Mouse (Mus musculus): ENCODE data around the gene Cog2. TPM values are rescaled to one million over a fixed set of nuclear protein-coding genes. Genes with fewer than 3 reads are reported as not detected.

Gene Cog2
- polyA plus RNA-seq, 1 experiment from 2014 or later, result 24.6 TPM

- WGBS (ENCODE audit: insufficient replicate concordance), result 63% methylated on average over 1 of the region's 1 CpGs
- Histone ChIP-seq H3K9me3 (replicated peaks; ENCODE audit: control insufficient read depth, low read length) (no peaks in the 10 kb centered on the region), H3K27me3 (ENCODE audit: control insufficient read depth, insufficient read depth, low read length) (no peaks in the 10 kb centered on the region), H3K9ac (ENCODE audit: low read depth, low read length) (no peak overlapping the region), H3K4me3 (ENCODE audit: low read depth, low read length) (no peak overlapping the region), H3K36me3 (ENCODE audit: control insufficient read depth, insufficient read depth, low read length) (no peaks in the 10 kb centered on the region), H3K27ac (ENCODE audit: low read depth, low read length) (no peak overlapping the region), H3K4me2 (no peak overlapping the region), H3K4me1 (ENCODE audit: control insufficient read depth, insufficient read depth, low read length) (0 out of 2 replicates have a peak, but pooled peaks cover 3% of the 10 kb centered on the region)
- no peak for ATAC-seq (replicated peaks; ENCODE audit: insufficient number of reproducible peaks, low FRiP score, low TSS enrichment)
These were observed 56.2 kb downstream of the Cog2 start for GRCm38 (mm10) chr8:124576751-124577150.

GRCm38 (mm10) chr8:124585718-124586425 lies 65.3 kb downstream of the Cog2 start:
- Histone ChIP-seq H3K4me1 (ENCODE audit: control insufficient read depth, insufficient read depth, low read length) (peaks cover 11% of the 10 kb centered on the region), H3K36me3 (ENCODE audit: control insufficient read depth, insufficient read depth, low read length) (no peaks in the 10 kb centered on the region), H3K27me3 (ENCODE audit: control insufficient read depth, insufficient read depth, low read length) (no peaks in the 10 kb centered on the region), H3K4me3 (ENCODE audit: low read depth, low read length) (no peak overlapping the region), H3K9ac (ENCODE audit: low read depth, low read length) (0 out of 2 replicates have a peak overlapping the region, but pooled peaks have one; percentile 0), H3K27ac (ENCODE audit: low read depth, low read length) (no peak overlapping the region), H3K4me2 (no peak overlapping the region), H3K9me3 (replicated peaks; ENCODE audit: control insufficient read depth, low read length) (no peaks in the 10 kb centered on the region)
- ATAC-seq (replicated peaks; ENCODE audit: insufficient number of reproducible peaks, low FRiP score, low TSS enrichment), result no peak
- WGBS (ENCODE audit: insufficient replicate concordance), result 53% methylated on average over 3 of the region's 3 CpGs

- H3K36me3 ChIP-seq (ENCODE audit: control insufficient read depth, insufficient read depth, low read length), result no peaks in the 10 kb centered on the region
- 78% methylated on average over 2 of the region's 2 CpGs for WGBS (ENCODE audit: insufficient replicate concordance)
- H3K27me3 ChIP-seq (ENCODE audit: control insufficient read depth, insufficient read depth, low read length), result no peaks in the 10 kb centered on the region
- peak overlapping the region; percentile 0; the same call in 1 of the 2 replicates for H3K9ac ChIP-seq (ENCODE audit: low read depth, low read length)
- no peak for ATAC-seq (replicated peaks; ENCODE audit: insufficient number of reproducible peaks, low FRiP score, low TSS enrichment)
- H3K27ac ChIP-seq (ENCODE audit: low read depth, low read length), result no peak overlapping the region
- no peak overlapping the region for H3K4me3 ChIP-seq (ENCODE audit: low read depth, low read length)
- H3K4me2 ChIP-seq, result no peak overlapping the region
- H3K4me1 ChIP-seq (ENCODE audit: control insufficient read depth, insufficient read depth, low read length), result peaks cover 11% of the 10 kb centered on the region
- no peaks in the 10 kb centered on the region for H3K9me3 ChIP-seq (replicated peaks; ENCODE audit: control insufficient read depth, low read length)
These were observed 66.0 kb downstream of the Cog2 start for GRCm38 (mm10) chr8:124586556-124586955.

- ATAC-seq (replicated peaks; ENCODE audit: insufficient number of reproducible peaks, low FRiP score, low TSS enrichment), result no peak
- Histone ChIP-seq H3K27ac (ENCODE audit: low read depth, low read length) (no peak overlapping the region), H3K9ac (ENCODE audit: low read depth, low read length) (no peak overlapping the region), H3K4me3 (ENCODE audit: low read depth, low read length) (no peak overlapping the region), H3K9me3 (replicated peaks; ENCODE audit: control insufficient read depth, low read length) (no peaks in the 10 kb centered on the region), H3K27me3 (ENCODE audit: control insufficient read depth, insufficient read depth, low read length) (no peaks in the 10 kb centered on the region), H3K4me2 (no peak overlapping the region), H3K4me1 (ENCODE audit: control insufficient read depth, insufficient read depth, low read length) (peaks cover 11% of the 10 kb centered on the region), H3K36me3 (ENCODE audit: control insufficient read depth, insufficient read depth, low read length) (no peaks in the 10 kb centered on the region)
- WGBS (ENCODE audit: insufficient replicate concordance), result 75% methylated on average over 4 of the region's 4 CpGs
These were observed 68.8 kb downstream of the Cog2 start for GRCm38 (mm10) chr8:124589393-124589792.

Other genes with a start within 250 kb of the Cog2 start
- 1.9 and 2.4 TPM in 2 replicates for gene Pgbd5, start 81.1 kb upstream of the Cog2 start, polyA plus RNA-seq (2014; fragmentation: Nextera tagmentation; extraction: Ambion mirVana)
- 0.49 and 0.59 TPM in 2 replicates for gene Agt, start 48.9 kb downstream of the Cog2 start, polyA plus RNA-seq (2014; fragmentation: Nextera tagmentation; extraction: Ambion mirVana)
- gene Capn9, start 55.3 kb downstream of the Cog2 start, polyA plus RNA-seq (2014; fragmentation: Nextera tagmentation; extraction: Ambion mirVana), result not detected in 2 replicates
- 38.4 and 42.9 TPM in 2 replicates for gene 2310022B05Rik, start 142.6 kb downstream of the Cog2 start, polyA plus RNA-seq (2014; fragmentation: Nextera tagmentation; extraction: Ambion mirVana)
- gene Ttc13, start 201.2 kb downstream of the Cog2 start, polyA plus RNA-seq (2014; fragmentation: Nextera tagmentation; extraction: Ambion mirVana), result 39.1 and 41.4 TPM in 2 replicates
- gene Arv1, start 201.4 kb downstream of the Cog2 start, polyA plus RNA-seq (2014; fragmentation: Nextera tagmentation; extraction: Ambion mirVana), result 14.7 and 20.3 TPM in 2 replicates
- 2.4 and 3.1 TPM in 2 replicates for gene Fam89a, start 231.1 kb downstream of the Cog2 start, polyA plus RNA-seq (2014; fragmentation: Nextera tagmentation; extraction: Ambion mirVana)

Measured in heart, embryonic 11.5 days (tissue).